Mouse (Mus musculus) liver, embryonic 12.5 days (tissue): ENCODE data around the gene Mcoln1. TPM values are rescaled to one million over a fixed set of nuclear protein-coding genes. Genes with fewer than 3 reads are reported as not detected.

Source experiments
- ATAC-seq: fragments of 200-750 bp; cut with Nextera tagmentation; 2 replicates; pipeline ENCODE4 v1.8.0; 2017; ENCODE audit warnings: moderate number of reproducible peaks, mild to moderate bottlenecking, moderate library complexity
- H3K27ac ChIP-seq: fragments of 300-500 bp; sonication (generic); 2 replicates; pipeline ENCODE4 v1.5.1; 2016; ENCODE audit warnings: mild to moderate bottlenecking
- H3K27me3 ChIP-seq: fragments of 300-500 bp; sonication (generic); replicated peaks from 2 replicates; pipeline ENCODE4 v1.6.1; 2016; ENCODE audit warnings: mild to moderate bottlenecking, moderate library complexity
- H3K36me3 ChIP-seq: fragments of 300-500 bp; sonication (generic); 2 replicates; pipeline ENCODE4 v1.6.1; 2016; ENCODE audit warnings: mild to moderate bottlenecking, moderate library complexity
- H3K4me1 ChIP-seq: fragments of 300-500 bp; sonication (generic); 2 replicates; pipeline ENCODE4 v1.6.1; 2016
- H3K4me2 ChIP-seq: fragments of 300-500 bp; sonication (generic); 2 replicates; pipeline ENCODE4 v1.6.1; 2016; ENCODE audit warnings: mild to moderate bottlenecking, moderate library complexity
- H3K4me3 ChIP-seq: fragments of 300-500 bp; sonication (generic); 2 replicates; pipeline ENCODE4 v1.5.1; 2016; ENCODE audit warnings: mild to moderate bottlenecking, moderate library complexity
- H3K9ac ChIP-seq: fragments of 300-500 bp; sonication (generic); 2 replicates; pipeline ENCODE4 v1.6.1; 2016; ENCODE audit warnings: mild to moderate bottlenecking, moderate library complexity
- H3K9me3 ChIP-seq: fragments of 300-500 bp; sonication (generic); replicated peaks from 2 replicates; pipeline ENCODE4 v1.6.1; 2016; ENCODE audit warnings: mild to moderate bottlenecking, moderate library complexity
- WGBS: fragments of 180-500 bp; shearing (Covaris S2); methylation state at CpG from one replicate; pipeline ENCODE4 v1.1.7; 2016; ENCODE audit not compliant: insufficient replicate concordance; 5-methylcytosine and 5-hydroxymethylcytosine counted together
- polyA plus RNA-seq: library from polyadenylated mRNA; unstranded; fragments of >200 nt; fragmentation: Nextera tagmentation; extraction: Ambion mirVana; gene quantifications from 2 replicates; pipeline ENCODE4 v1.2.1, GENCODE M21; 2016

Mcoln1 gene
- polyA plus RNA-seq, 1 experiment from 2014 or later = 25.7 TPM

DNA sequence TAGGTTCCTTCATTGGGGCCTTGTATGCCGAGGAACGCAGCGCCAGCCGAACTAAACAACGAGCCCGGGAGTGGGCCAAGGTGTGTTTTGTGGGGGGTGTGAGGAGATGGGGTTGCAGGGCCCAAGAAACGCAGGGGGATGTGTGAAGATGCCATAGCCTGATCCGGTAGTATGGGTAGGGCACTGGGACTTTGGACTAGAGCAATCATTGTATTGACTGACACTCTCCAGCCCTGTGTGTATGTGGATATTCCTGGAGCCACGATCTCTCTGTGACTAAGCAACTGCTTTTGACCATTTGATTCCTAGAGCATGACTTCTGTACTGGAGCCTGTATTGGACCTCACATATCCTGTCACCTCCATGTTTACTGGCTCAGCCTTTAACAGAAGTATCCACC lies 36.7 kb downstream of the Mcoln1 start:
- Histone ChIP-seq H3K27ac (no peak overlapping the region), H3K9me3 (no peaks in the 10 kb centered on the region), H3K4me2 (no peak overlapping the region), H3K9ac (no peak overlapping the region), H3K4me1 (peaks cover 16% of the 10 kb centered on the region), H3K4me3 (no peak overlapping the region), H3K36me3 (peaks cover 81% of the 10 kb centered on the region), H3K27me3 (no peaks in the 10 kb centered on the region)
- 91% methylated on average over 9 of the region's 9 CpGs for WGBS
- no peak for ATAC-seq

DNA sequence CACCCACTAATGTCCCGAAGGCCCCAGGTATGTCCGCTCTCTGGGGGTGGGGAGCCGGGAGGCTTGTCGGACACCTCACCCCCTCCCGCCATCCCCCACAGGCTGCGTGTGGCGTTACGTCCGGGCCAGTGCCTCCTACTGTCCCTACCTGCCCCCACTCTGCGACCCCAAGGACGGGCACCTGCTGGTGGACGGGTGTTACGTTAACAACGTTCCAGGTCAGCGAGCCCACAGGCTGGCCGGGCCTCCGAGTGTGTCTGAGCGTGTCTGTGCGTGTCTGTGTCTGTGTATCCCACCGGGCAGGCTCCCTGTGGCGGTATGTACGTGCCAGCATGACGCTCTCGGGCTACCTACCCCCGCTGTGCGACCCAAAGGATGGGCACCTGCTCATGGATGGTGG lies 37.4 kb downstream of the Mcoln1 start:
- H3K4me3 ChIP-seq = no peak overlapping the region
- no peak overlapping the region for H3K27ac ChIP-seq
- 88% methylated on average over 26 of the region's 26 CpGs for WGBS
- no peak for ATAC-seq
- H3K4me2 ChIP-seq = no peak overlapping the region
- H3K36me3 ChIP-seq = peaks cover 81% of the 10 kb centered on the region
- no peak overlapping the region for H3K9ac ChIP-seq
- no peaks in the 10 kb centered on the region for H3K27me3 ChIP-seq
- peaks cover 16% of the 10 kb centered on the region for H3K4me1 ChIP-seq
- no peaks in the 10 kb centered on the region for H3K9me3 ChIP-seq

DNA sequence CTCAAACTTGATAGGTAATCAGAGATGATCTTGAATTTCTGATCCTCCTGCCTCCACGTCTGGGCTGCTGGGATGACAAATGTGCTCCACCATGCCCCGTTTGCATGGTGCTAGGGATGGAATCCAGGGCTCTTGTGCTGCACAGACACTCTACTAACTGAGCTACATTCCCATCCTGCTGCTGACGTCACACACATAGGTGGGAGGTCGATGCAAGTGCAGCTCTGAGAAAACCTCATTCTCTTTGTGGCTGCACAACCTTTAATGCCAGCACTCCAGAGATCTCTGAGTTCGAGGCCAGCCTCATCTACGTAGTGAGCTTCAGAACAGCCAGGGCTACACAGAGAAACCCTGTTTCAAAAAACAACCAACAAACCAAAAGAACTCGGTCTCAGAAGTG lies 38.9 kb downstream of the Mcoln1 start:
- no peak for ATAC-seq
- H3K4me2 ChIP-seq = no peak overlapping the region
- H3K4me1 ChIP-seq = peaks cover 16% of the 10 kb centered on the region
- H3K27me3 ChIP-seq = no peaks in the 10 kb centered on the region
- H3K27ac ChIP-seq = no peak overlapping the region
- no peaks in the 10 kb centered on the region for H3K9me3 ChIP-seq
- H3K36me3 ChIP-seq = peaks cover 85% of the 10 kb centered on the region
- no peak overlapping the region for H3K9ac ChIP-seq
- 78% methylated on average over 7 of the region's 7 CpGs for WGBS
- H3K4me3 ChIP-seq = no peak overlapping the region

DNA sequence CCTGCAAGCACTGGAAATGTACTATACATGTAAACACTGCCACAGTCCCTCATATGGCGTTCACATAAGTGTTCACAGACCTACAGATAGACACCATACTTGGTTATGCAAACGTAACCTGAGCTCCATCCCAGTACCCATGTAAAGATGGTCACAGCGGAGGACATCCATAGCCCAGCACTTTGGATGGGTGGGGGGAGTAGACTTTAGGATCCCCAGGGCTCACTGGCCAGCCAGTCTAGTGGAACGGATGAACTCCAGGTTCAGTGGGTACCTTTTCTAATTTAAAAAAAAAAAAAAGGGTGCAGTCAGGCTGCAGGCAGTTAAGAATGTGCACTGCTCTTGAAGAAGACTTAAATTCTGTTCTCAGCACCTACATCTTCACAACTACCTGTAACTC lies 39.8 kb downstream of the Mcoln1 start:
- peaks cover 16% of the 10 kb centered on the region for H3K4me1 ChIP-seq
- no peak overlapping the region for H3K9ac ChIP-seq
- H3K27ac ChIP-seq = no peak overlapping the region
- no peak overlapping the region for H3K4me3 ChIP-seq
- H3K36me3 ChIP-seq = peaks cover 90% of the 10 kb centered on the region
- H3K4me2 ChIP-seq = no peak overlapping the region
- ATAC-seq = no peak
- H3K27me3 ChIP-seq = no peaks in the 10 kb centered on the region
- no peaks in the 10 kb centered on the region for H3K9me3 ChIP-seq
- WGBS = 85% methylated on average over 4 of the region's 4 CpGs

DNA sequence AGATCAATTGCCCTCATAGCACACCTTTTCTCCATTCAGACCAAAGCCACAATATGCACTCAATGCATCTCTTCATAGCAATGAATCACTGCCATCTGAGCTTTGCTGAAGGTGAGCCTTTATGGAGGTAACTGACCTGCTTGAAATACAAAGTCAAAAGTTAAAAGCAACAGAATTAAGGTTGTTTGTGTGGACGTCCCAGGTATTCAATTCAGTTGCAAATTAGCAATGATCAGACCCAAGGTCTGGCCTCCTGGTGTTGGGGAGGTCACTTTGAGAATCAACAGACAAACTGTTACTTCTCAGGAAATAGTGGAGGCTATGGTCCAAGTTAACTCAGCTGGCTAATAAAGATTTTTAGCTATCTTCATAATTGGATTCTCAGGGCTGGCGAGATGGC lies 46.3 kb downstream of the Mcoln1 start:
- WGBS = 79% methylated on average over 2 of the region's 2 CpGs
- Histone ChIP-seq H3K27me3 (no peaks in the 10 kb centered on the region), H3K4me1 (no peaks in the 10 kb centered on the region), H3K9me3 (no peaks in the 10 kb centered on the region), H3K4me3 (no peak overlapping the region), H3K36me3 (peaks cover 31% of the 10 kb centered on the region), H3K9ac (no peak overlapping the region), H3K4me2 (no peak overlapping the region), H3K27ac (no peak overlapping the region)
- ATAC-seq = no peak

DNA sequence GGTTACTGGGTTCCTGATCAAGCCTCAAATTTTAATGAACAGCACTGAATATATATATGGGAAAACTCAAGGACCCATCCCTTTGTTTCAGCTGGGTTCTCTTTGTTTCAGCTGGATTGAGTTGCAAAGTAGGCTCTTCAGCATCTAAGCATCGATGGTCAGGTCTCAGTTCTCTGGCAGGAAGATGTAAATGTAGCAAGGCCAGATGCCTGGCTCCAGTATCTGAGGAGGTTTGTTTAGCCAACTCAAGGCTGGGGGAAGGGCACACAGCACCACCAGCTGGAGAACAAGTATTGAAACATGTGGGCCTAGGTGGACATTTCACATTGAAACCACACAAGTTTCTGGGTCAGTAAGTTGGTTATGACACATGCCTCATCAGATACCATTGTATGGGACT lies 52.0 kb downstream of the Mcoln1 start:
- no peak overlapping the region for H3K9ac ChIP-seq
- 80% methylated on average over 1 of the region's 1 CpGs for WGBS
- H3K27ac ChIP-seq = no peak overlapping the region
- H3K27me3 ChIP-seq = no peaks in the 10 kb centered on the region
- H3K9me3 ChIP-seq = no peaks in the 10 kb centered on the region
- ATAC-seq = no peak
- H3K4me2 ChIP-seq = no peak overlapping the region
- H3K4me1 ChIP-seq = no peaks in the 10 kb centered on the region
- H3K4me3 ChIP-seq = no peak overlapping the region
- H3K36me3 ChIP-seq = no peaks in the 10 kb centered on the region

DNA sequence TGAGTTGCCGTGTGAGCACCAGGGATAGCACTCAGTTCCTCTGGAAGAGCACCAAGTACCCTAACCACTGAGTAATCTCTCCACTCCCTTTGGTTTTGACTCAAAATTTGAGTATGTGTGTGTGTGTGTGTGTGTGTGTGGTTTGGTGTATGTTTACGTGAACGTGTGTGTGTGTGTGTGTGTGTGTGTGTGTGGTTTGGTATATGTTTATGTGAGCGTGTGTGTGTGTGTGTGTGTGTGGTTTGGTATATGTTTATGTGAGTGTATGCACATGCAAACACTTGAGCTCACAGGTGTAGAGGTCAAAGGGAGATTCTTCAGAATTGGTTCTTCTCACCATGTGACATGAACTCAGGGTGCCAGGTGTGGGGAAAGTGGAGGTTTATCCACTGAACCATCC lies 55.9 kb downstream of the Mcoln1 start:
- 56% methylated on average over 4 of the region's 4 CpGs for WGBS
- H3K4me2 ChIP-seq = no peak overlapping the region
- ATAC-seq = peak; percentile 77

More for the DNA sequence above, 55.9 kb downstream of the Mcoln1 start:
- H3K4me3 ChIP-seq = no peak overlapping the region
- no peaks in the 10 kb centered on the region for H3K4me1 ChIP-seq
- H3K27me3 ChIP-seq = 0 out of 2 replicates have a peak, but pooled peaks cover 3% of the 10 kb centered on the region
- H3K9me3 ChIP-seq = no peaks in the 10 kb centered on the region
- no peaks in the 10 kb centered on the region for H3K36me3 ChIP-seq
- no peak overlapping the region for H3K9ac ChIP-seq
- H3K27ac ChIP-seq = no peak overlapping the region

Other genes starting within 250 kb of the Mcoln1 start
- gene Insr, start 220.8 kb upstream of the Mcoln1 start, polyA plus RNA-seq = 18.1 and 20.1 TPM in 2 replicates
- 0.81 and 0.87 TPM in 2 replicates for gene A430078G23Rik, start 147.0 kb upstream of the Mcoln1 start, polyA plus RNA-seq
- 4.1 and 4.4 TPM in 2 replicates for gene Arhgef18, start 107.5 kb upstream of the Mcoln1 start, polyA plus RNA-seq
- 3.4 and 3.6 TPM in 2 replicates for gene Pex11g, start 32.8 kb upstream of the Mcoln1 start, polyA plus RNA-seq
- gene Tex45, start 29.6 kb upstream of the Mcoln1 start, polyA plus RNA-seq = 0.08 TPM in 1 of 2 replicates, not detected in the other
- gene Zfp358, start 7.3 kb upstream of the Mcoln1 start, polyA plus RNA-seq = 7.9 and 8.1 TPM in 2 replicates
- gene Pnpla6, start 14.9 kb downstream of the Mcoln1 start, polyA plus RNA-seq = 14.7 and 17.1 TPM in 2 replicates
- gene C330021F23Rik, start 67.5 kb downstream of the Mcoln1 start, polyA plus RNA-seq = 2.3 and 2.9 TPM in 2 replicates
- gene Camsap3, start 86.8 kb downstream of the Mcoln1 start, polyA plus RNA-seq = 2.0 and 2.2 TPM in 2 replicates
- 42.8 and 43.2 TPM in 2 replicates for gene Xab2, start 120.9 kb downstream of the Mcoln1 start, polyA plus RNA-seq
- gene Pet100, start 121.1 kb downstream of the Mcoln1 start, polyA plus RNA-seq = 97.5 and 101 TPM in 2 replicates
- gene Pcp2, start 125.1 kb downstream of the Mcoln1 start, polyA plus RNA-seq = 0.11 TPM in 1 of 2 replicates, not detected in the other
- gene Stxbp2, start 130.5 kb downstream of the Mcoln1 start, polyA plus RNA-seq = 71.7 and 76.5 TPM in 2 replicates
- 0.14 and 0.20 TPM in 2 replicates for gene Retn, start 155.3 kb downstream of the Mcoln1 start, polyA plus RNA-seq
- gene Mcemp1, start 165.3 kb downstream of the Mcoln1 start, polyA plus RNA-seq = 0.91 and 0.97 TPM in 2 replicates
- 2.8 and 3.2 TPM in 2 replicates for gene Fcor, start 171.9 kb downstream of the Mcoln1 start, polyA plus RNA-seq
- 22.1 and 22.8 TPM in 2 replicates for gene Trappc5, start 175.8 kb downstream of the Mcoln1 start, polyA plus RNA-seq
- gene Fcer2a, start 193.7 kb downstream of the Mcoln1 start, polyA plus RNA-seq = 0.07 TPM in 1 of 2 replicates, not detected in the other
- gene Clec4g, start 220.2 kb downstream of the Mcoln1 start, polyA plus RNA-seq = 1.4 and 1.8 TPM in 2 replicates
- 0.14 and 0.24 TPM in 2 replicates for gene Cd209a, start 248.5 kb downstream of the Mcoln1 start, polyA plus RNA-seq